Mouse (Mus musculus): Measurements from ENCODE around the gene Sh3glb2.

GRCm38 (mm10) chr2:30337179-30337578, 22.0 kb downstream of the Sh3glb2 start:
- TF ChIP-seq CTCF (IDR thresholded peaks at IDR 0.05; ENCODE audit: insufficient read depth, low read depth, low read length) = no peak
- TF ChIP-seq POLR2A (IDR thresholded peaks at IDR 0.05; ENCODE audit: insufficient read depth, low read depth, low read length) = no peak

All from olfactory bulb, adult 2 months (tissue).